Mouse (Mus musculus): ENCODE results near the gene 1700001L19Rik.

The 1700001L19Rik gene

GRCm38 (mm10) chr13:68607652-68608405 lies 10.6 kb downstream of the 1700001L19Rik start:
- no peak for DNase-seq (ENCODE audit: low spot score in 2 of 2)

- no peak for DNase-seq (ENCODE audit: low spot score in 2 of 2)
Observed at GRCm38 (mm10) chr13:68622792-68623191, 25.6 kb downstream of the 1700001L19Rik start.

DNA sequence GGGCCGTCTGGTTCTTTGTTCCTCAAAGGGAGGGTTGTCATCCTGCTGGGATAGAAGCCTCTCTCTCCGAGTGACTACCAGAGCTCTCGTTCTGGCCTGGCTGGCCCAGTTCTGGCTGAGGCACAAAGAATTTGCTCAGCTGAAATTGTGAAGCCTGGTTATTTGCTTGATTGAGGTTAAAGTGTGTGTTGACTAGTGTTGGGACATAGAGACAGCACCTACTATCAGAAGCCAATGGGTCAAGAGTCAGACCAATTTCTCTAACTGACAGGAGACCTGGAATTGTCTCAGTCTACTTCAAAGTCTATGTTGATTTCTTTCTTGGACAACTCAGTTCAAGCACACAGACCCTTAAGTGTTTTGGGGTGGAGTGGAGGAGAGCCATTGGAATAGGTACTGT lies 29.8 kb downstream of the 1700001L19Rik start:
- DNase-seq (ENCODE audit: low spot score in 2 of 2) = no peak

DNA sequence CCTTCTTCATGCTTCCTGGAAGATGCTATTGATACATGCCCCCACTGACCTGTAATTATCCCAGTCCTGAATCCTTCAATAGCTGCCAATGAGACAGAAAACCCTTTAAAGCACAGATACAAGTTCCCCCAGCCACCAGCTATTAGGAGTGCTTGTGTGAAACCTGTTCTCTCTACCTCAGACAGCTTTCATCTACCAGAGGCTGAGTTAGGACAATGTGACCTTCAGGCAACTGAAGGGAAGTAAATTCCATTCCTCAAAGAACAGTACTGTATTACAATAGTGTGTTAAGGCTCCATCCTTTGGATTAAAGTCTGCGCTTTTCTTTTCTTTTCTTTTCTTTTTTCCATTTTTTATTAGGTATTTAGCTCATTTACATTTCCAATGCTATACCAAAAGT lies 45.6 kb downstream of the 1700001L19Rik start:
- no peak for DNase-seq (ENCODE audit: low spot score in 2 of 2)
